Mouse (Mus musculus): Measurements from ENCODE around the gene Slc25a34. TPM values are rescaled to one million over a fixed set of nuclear protein-coding genes. Genes with fewer than 3 reads are reported as not detected.

Gene Slc25a34
- total RNA-seq, 2 experiments from 2014 or later = 14.7 to 14.8 TPM

DNA sequence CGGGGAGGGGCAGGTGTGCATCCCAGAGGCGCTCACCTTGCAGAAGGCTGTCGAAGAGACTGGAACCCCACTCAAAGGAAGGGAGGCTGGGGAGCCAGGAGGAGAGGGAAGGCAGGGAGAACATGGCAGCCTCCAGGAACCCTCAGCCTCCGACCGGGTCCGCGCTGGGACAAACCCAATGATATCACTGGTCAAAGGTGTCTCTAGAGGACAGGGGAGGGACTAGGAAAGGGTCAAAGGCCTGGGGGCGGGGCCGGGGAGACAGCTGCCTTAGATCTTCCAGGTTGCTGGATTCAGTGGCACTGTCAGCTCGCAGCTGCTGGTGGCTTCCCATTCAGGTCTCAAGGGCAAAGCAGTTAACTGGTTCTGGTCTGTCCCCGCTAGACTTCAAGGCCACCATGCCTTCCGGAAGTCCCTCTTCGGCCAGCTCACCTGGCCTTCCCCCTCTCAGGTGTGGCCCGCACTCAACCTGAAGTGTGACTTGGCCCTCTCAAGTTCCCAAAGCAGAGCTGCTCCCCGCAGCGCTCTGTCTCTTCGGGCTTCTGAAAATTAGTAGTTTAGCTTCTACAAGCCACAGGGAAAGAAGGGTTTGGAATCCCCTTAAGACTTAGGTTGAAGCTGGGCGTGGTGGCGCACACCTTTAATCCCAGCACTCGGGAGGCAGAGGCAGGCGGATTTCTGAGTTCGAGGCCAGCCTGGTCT is 5.6 kb downstream of the Slc25a34 start:
- no peak for DNase-seq

DNA sequence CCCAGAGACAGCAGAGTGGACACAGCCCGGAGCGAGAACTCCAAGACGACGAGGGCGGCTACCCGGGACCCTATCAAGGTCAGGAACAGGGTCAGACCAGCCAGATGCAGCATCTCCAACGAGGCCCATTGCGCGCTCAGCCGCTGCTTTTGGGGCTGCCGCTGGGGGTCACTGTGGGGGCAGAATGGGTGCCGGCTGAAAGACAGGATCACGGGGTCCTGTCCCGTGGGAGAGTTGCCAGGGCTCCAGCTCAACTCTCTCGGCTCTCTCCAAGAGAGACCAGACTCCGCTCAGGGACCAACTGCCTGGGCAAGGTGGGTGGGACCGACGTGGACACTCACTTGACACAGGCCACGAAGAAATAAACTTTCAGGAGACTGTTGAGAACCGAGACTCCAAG is 6.3 kb downstream of the Slc25a34 start:
- DNase-seq = peak; percentile 68

- DNase-seq = no peak
Observed at GRCm38 (mm10) chr4:141616811-141617210, 6.8 kb downstream of the Slc25a34 start.

GRCm38 (mm10) chr4:141614946-141615345 is 8.7 kb downstream of the Slc25a34 start:
- DNase-seq = no peak

DNA sequence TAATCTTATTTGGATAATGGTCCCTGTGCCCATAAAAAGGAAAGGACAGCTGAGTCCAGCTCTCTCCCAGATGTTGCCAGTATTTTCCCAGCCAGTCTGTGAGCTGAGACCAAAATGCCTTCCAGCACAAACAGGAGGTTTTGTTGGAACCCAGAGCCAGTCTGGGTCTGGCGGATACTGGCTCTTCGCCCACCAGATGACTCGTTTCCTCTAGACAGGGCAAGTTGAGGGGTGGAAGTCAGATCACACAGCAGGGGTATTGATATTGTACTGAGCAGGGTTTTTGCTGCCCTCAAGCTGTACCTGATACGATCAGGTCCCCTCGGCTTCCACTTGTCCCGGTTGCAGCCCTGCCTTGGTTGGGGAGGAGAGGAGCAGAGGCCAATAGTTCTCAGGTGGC is 14.1 kb downstream of the Slc25a34 start:
- DNase-seq = no peak

GRCm38 (mm10) chr4:141605861-141606260 is 17.8 kb downstream of the Slc25a34 start, which contains the start of gene Fblim1:
Gene Fblim1 (minus strand): TSS chr4:141606096.
- DNase-seq = no peak

DNA sequence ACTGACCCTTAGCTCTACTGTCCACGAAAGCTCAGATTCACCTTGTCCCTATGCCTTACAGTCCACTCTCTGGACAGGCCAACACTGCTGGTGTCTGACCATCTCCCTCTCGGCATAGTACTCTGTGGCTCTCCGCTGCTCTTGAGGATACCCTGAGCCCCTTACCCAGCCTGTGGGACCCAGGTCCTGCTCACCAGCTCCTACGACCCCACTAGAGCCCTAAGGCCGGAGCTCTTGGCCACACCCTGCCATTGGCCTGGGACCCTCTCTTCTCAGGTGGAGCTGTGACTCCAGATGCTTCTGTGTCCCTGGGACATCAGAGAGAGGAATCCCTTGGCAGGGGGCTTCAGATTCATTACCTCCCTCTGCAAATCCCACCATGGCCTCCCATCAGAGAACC is 18.2 kb downstream of the Slc25a34 start:
- no peak for DNase-seq

DNA sequence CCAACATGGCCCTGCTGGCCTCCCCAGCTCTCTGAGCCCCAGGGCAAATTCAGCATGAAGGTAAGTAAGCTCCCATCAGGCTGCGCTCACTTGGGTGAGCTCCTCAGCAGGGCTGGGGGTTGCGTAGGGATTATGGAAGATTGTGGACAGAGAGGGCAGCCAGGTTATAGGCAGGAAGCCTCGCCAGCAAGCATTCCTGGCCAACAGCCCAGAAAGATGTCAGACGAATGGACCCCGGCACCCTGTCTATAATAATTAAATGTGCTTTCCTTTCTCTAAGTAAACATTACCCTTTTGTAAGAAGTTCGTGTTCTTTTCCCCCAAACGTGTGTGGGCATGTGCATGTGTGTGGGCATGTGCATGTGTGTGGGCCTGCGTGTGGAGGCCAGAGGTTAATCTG is 19.1 kb downstream of the Slc25a34 start:
- DNase-seq = no peak

- no peak for DNase-seq
Observed at GRCm38 (mm10) chr4:141603921-141604320, 19.7 kb downstream of the Slc25a34 start.

DNA sequence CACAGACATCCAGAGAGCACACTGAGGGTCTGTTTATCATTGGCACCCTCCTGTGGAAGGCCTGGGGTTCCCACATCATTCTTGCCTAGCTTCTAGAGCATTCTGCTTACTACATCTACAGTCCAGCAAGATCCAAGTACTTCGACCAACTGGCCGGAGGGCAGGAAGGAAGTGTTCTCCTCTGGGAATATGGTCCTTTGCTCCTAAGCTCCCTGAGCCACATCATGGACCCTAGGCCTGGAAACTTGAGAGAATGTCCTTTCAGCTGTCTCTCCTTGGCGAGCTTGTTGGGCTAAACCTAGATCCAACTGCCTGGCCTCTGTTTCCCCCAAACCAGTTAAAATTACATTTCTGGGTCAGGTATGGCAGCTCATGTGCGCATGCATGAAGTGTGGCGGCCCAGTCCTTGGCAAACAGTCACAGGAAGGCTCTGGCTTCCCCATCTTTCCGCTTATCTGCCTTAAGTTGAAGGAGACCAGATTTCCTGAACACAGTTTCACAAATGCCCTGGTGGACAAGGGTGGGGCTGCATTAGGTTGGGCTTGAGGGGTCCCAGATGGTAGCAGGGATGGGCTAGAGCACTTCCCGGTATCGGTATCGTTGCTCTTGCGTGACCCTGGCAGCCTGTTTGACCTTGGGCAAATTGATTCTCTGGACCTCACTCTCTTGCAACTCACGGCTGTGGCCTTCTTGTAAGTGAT is 20.9 kb downstream of the Slc25a34 start:
- DNase-seq = no peak

DNA sequence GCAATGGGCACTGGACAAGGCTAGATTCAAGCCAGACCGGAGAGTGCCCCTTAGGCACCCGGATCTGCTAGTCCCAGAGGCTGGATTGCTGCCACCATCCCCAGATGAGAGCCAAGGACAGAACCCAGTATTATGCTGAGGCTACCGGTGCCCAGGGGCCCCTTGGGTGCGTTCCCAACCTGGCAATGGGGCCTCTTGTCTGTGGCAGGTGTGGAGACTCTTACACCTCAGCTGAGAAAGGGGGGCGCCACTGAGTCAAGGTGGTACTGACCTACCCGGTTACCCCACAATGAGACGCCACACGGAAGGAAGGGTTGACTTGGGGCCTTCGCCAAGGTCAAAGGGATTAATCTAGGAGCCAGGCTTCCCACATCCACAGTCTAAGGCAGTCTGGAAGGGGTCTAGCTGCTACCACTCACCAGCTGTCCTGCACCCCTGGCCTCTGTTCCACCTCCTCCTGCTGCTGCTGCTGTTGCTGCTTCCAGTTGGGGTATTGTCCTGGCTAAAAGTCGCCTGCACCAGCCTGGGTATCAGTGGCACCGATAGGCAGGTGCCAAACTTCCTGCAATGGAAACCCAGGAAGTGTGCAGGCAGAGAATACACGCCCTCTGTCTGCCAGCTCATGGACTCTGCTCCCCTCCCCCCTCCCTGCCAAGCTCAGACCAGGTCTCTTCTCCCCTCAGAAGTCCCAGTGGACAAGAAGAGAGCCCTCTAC is 22.3 kb downstream of the Slc25a34 start:
- DNase-seq = no peak

GRCm38 (mm10) chr4:141600364-141600763 is 23.3 kb downstream of the Slc25a34 start:
- no peak for DNase-seq

DNA sequence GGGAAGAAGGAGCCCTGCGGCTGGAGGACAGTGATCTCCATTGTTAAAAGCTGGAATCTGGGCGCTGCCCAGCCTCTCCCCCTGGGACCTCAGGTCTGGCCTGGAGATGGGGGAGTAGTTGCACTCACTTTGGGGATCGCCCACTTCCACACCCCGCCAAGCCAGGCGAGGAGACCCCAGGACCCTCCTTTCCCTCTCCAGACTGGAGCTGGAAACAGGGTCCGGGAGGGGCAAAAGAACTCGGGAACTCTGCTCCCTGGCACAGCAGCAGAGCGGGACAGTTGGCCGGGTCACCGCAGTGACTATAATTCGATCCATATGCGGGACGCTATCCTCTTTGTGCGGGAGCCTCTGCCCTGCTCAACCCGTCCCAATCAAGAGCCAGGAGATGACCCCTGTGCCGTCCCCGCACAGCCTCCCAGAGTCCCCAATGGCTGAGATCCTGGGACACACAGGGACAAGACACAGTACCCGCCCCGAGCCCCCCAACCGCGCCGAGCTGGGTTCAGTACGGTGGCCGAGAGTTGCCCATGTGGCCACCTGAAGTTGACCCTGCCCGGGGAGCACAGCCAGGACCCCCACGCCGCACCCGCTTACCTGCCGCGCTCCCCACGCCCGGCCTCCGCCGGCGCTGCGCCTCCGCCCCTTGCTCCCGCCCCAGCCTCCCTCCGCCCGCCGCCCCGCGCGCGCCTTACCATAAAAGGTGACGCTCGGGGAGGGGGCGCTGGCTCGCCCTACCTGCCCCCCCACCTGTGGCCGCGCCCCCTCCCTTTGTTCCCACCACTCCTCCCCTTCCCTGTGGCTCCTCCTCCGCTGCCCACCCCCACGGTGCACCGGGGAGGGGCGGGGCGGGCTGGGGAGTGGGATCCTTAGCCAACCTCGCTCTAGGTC is 24.1 kb downstream of the Slc25a34 start:
- DNase-seq = no peak

- no peak for DNase-seq
Observed at GRCm38 (mm10) chr4:141598894-141599250, 24.7 kb downstream of the Slc25a34 start.

DNA sequence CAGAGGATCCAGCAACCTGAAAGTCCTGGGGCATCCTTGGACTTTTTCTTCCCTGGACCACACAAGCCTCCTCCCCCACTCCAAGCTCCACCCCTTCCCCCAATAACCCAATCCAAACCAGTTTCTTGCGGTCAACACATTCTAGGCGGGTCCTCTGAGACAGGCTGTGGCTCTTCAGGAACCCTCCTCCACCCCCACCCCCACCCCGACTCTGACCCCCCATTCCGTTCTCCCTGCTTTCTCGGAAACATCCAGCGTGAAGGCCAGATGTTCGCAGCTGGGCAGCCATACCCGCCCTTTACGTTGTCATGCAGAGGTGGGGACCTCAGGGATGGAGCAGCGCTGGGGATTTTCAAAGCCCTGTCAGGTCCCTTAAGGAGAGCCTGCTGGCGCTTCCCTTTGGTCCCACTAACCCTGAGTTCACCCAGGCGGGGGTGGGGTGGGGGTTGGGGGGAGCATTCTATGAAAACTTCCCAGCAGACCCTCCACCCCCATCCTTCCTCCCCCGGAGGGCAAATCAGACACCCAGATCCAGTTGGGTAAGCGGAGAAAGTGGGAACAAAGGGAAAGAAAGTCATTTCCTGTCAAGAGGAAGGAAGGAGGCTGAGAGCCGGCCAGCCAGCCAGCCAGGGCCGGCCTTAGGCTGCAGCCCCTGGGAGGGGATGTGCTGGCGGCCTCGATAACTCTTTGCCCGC is 25.3 kb downstream of the Slc25a34 start:
- no peak for DNase-seq

GRCm38 (mm10) chr4:141596700-141597328 is 26.8 kb downstream of the Slc25a34 start:
- no peak for DNase-seq

- DNase-seq = no peak
Observed at GRCm38 (mm10) chr4:141595605-141596268, 27.9 kb downstream of the Slc25a34 start.

DNA sequence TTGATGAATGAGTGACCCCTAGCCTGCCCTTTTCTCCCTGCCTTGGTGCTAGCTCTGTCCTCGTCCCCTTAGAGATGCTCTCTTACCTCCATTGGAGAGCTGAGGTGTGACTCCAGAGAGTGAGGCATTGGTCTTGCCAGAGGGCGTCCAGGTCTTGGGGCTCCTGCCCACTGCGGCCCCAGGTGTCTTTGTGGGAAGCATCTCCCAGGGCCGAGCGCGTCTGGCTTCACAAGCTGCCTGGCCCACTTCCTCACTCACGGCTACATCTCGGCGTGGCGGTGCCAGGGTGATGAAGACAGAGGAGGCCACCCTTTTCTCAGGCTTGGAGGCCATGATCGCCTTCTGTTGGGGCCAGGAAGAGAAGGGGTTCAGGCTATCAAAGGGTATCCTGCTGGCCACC is 28.5 kb downstream of the Slc25a34 start:
- DNase-seq = no peak

DNA sequence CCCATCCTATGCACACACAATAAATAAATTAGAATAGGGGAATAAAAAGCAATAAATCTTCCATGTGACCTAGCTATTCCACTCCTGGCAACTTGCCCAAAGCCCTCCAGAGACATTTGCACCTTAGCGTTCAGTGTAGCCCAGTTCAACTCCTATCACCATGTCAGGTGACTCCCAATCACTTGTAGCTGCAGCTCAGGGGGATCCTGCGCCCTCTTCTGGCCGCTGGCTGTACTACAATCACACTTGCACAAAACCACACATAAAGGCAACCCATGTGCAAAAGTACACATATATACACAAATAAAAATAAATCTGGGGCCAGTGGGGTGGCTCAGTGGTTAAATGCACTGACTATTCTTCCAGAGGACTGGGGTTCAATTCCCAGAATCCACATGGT is 32.1 kb downstream of the Slc25a34 start:
- no peak for DNase-seq

- no peak for DNase-seq
Observed at GRCm38 (mm10) chr4:141583919-141584318, 39.7 kb downstream of the Slc25a34 start.

DNA sequence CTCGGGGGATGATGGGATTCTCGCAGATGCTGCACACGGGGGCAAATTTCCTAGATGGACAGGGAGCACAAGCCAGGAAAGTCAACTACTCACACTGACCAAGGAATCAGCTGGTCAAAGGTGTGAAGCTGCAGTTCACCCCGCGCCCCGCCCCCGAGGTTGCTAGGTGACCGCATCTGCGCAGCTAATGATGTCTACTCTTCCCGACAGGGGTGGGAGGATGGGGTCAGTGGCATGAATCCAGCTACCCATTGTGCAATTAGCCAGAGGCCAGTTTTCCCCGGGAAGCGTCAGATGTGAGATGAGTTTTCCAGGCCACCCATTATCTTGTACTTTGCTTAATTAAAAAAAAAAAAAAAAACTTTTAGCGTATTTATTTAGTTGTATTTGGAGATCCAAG is 42.6 kb downstream of the Slc25a34 start:
- DNase-seq = peak; percentile 46
